Mouse (Mus musculus) right cerebral cortex, adult 18-20 months (tissue): ENCODE measurements around the gene Fhit.
A peak's percentile ranks its signal among the peaks of the same experiment; 100 is the strongest.
"Not testable (repeated sequence)": the region's sequence is repeated elsewhere in the genome, so short reads cannot be mapped to it uniquely, and the experiment has no call there.

Experiments used
- DNase-seq: peaks from one replicate; pipeline ENCODE4 v3.0.0; 2022; ENCODE audit warnings: mixed read lengths

Fhit gene

GRCm38 (mm10) chr14:11161751-11162231, at the start of gene Fhit:
Gene Fhit (minus strand): TSS chr14:11162035.
- DNase-seq, result peak; percentile 97

GRCm38 (mm10) chr14:11206786-11207185, 45.0 kb upstream of the Fhit start:
- DNase-seq, result no peak

- DNase-seq, result peak; percentile 89
These were observed 907 bp downstream of the Fhit start for GRCm38 (mm10) chr14:11160806-11161450.

GRCm38 (mm10) chr14:11159641-11160040, 2.2 kb downstream of the Fhit start:
- peak; percentile 6 for DNase-seq

GRCm38 (mm10) chr14:11159021-11159420, 2.8 kb downstream of the Fhit start:
- DNase-seq, result no peak

GRCm38 (mm10) chr14:11157741-11158140, 4.1 kb downstream of the Fhit start:
- no peak for DNase-seq

GRCm38 (mm10) chr14:11151634-11152321, 10.1 kb downstream of the Fhit start:
- no peak for DNase-seq

- no peak for DNase-seq
These were observed 27.8 kb downstream of the Fhit start for GRCm38 (mm10) chr14:11133787-11134735.

GRCm38 (mm10) chr14:11132637-11133474, 29.0 kb downstream of the Fhit start:
- DNase-seq, result no peak

- DNase-seq, result no peak
These were observed 36.7 kb downstream of the Fhit start for GRCm38 (mm10) chr14:11125096-11125495.

GRCm38 (mm10) chr14:11119076-11119475, 42.8 kb downstream of the Fhit start:
- no peak for DNase-seq

GRCm38 (mm10) chr14:11085596-11085995, 76.2 kb downstream of the Fhit start:
- DNase-seq, result peak; percentile 5

- DNase-seq, result peak; percentile 5
These were observed 77.9 kb downstream of the Fhit start for GRCm38 (mm10) chr14:11083946-11084345.

- DNase-seq, result peak; percentile 18
These were observed 78.4 kb downstream of the Fhit start for GRCm38 (mm10) chr14:11083462-11083861.

- no peak for DNase-seq
These were observed 98.2 kb downstream of the Fhit start for GRCm38 (mm10) chr14:11063594-11063993.

- no peak for DNase-seq
These were observed 101.6 kb downstream of the Fhit start for GRCm38 (mm10) chr14:11060221-11060620.

- not testable (repeated sequence) for DNase-seq
These were observed 122.1 kb downstream of the Fhit start for GRCm38 (mm10) chr14:11039503-11040300.

- DNase-seq, result no peak
These were observed 140.4 kb downstream of the Fhit start for GRCm38 (mm10) chr14:11021391-11021790.

- peak; percentile 3 for DNase-seq
These were observed 183.2 kb downstream of the Fhit start for GRCm38 (mm10) chr14:10978651-10979050.

GRCm38 (mm10) chr14:10941647-10942046, 220.2 kb downstream of the Fhit start:
- no peak for DNase-seq

GRCm38 (mm10) chr14:10933667-10934066, 228.2 kb downstream of the Fhit start:
- no peak for DNase-seq
